Mouse (Mus musculus): ENCODE results near the gene Dnah11.
A peak's percentile ranks its signal among the peaks of the same experiment; 100 is the strongest.

DNA sequence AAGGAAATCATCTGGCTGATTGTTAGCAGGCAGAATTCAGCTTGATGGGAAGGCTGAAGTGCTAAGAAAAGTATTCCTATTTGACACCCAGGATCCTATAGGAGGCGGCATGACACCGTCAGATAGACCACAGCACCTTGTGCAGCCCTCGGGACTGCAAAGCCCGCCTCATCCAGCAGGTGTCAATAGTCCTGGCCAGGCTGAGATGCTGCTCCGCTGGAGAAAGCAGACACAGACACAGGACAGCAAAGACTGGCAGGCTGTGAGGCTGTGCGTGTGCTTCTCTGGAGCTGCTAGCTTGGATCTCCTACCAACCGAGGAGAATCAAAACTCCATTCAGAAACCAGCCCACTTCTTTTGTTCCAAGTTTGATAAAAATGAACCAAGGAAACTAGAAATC is 205.3 kb downstream of the Dnah11 start:
- no peak for TF ChIP-seq POLR2A (IDR thresholded peaks at IDR 0.05; ENCODE audit: control insufficient read depth, extremely low read depth, insufficient read depth, low read length, poor library complexity)
- TF ChIP-seq CTCF (IDR thresholded peaks at IDR 0.05; ENCODE audit: borderline replicate concordance, control insufficient read depth, extremely low read depth, insufficient read depth, low read length, poor library complexity) = peak; percentile 90
